Mouse (Mus musculus) gonadal fat pad, adult 2 months (tissue): ENCODE results near the gene Slc9a3r2. TPM values are rescaled to one million over a fixed set of nuclear protein-coding genes. Genes with fewer than 3 reads are reported as not detected.

ENCODE experiments used
- DNase-seq: peaks from one replicate; pipeline ENCODE4 v3.0.0-alpha.2; 2012; ENCODE audit warnings: low read depth
- polyA plus RNA-seq: library from polyadenylated mRNA; depleted of rRNA; stranded (reverse); fragments of >200 nt; gene quantifications from 2 replicates; pipeline ENCODE4 v1.2.3, GENCODE M21; 2012; rRNA removed

Slc9a3r2 gene
- polyA plus RNA-seq, 1 experiment, result 83.0 TPM

- no peak for DNase-seq
Observed at GRCm38 (mm10) chr17:24593992-24594890, 55.9 kb downstream of the Slc9a3r2 start.

DNA sequence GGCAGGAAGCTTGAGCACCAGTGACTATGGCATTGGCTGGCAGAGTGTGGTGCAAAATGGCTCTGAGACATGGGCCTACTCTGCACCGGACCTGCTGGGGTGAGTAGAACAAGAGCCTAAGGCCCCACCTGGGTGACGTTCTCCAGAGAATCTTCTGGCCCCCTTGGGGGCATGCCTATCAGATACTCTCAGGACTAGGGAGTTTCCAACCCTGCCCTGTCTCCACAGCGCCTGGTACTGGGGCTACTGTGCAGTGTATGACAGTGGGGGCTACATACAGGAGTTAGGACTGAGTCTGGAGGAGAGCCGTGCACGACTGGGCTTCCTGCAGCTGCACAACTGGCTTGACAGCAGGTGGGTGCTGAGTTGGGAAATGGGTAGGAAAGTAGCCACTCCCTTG is 56.9 kb downstream of the Slc9a3r2 start:
- no peak for DNase-seq

DNA sequence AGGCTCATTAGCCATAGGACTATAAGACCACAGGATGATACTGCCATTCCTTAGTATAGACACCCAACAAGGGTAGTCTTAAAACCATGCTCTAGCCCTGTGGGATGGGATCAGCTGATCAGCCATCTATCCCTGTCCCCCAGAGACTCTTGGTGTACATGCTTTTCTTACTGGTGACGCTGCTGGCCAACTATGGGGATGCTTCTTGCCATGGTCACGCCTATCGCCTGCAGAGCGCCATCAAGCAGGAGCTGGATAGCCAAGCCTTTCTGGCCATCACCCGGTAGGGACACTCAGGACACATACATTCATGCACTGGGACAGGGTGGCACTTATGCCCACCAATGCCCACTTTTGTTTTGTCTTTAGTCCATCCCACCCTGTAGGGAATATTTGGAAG is 58.4 kb downstream of the Slc9a3r2 start:
- DNase-seq, result no peak

GRCm38 (mm10) chr17:24590943-24591342 is 59.2 kb downstream of the Slc9a3r2 start:
- no peak for DNase-seq

Other genes with a start within 250 kb of the Slc9a3r2 start
- 96.6 and 102 TPM in 2 replicates for gene Rnps1, start 235.8 kb downstream of the Slc9a3r2 start, polyA plus RNA-seq
- 119 and 137 TPM in 2 replicates for gene Eci1, start 223.7 kb downstream of the Slc9a3r2 start, polyA plus RNA-seq
- 82.9 and 106 TPM in 2 replicates for gene Dnase1l2, start 207.2 kb downstream of the Slc9a3r2 start, polyA plus RNA-seq
- 89.7 and 102 TPM in 2 replicates for gene E4f1, start 180.0 kb downstream of the Slc9a3r2 start, polyA plus RNA-seq
- gene Pgp, start 179.9 kb downstream of the Slc9a3r2 start, polyA plus RNA-seq, result 100 and 123 TPM in 2 replicates
- gene Bricd5, start 176.4 kb downstream of the Slc9a3r2 start, polyA plus RNA-seq, result 4.7 and 5.4 TPM in 2 replicates
- gene Mlst8, start 171.2 kb downstream of the Slc9a3r2 start, polyA plus RNA-seq, result 41.4 and 44.0 TPM in 2 replicates
- gene Caskin1, start 161.7 kb downstream of the Slc9a3r2 start, polyA plus RNA-seq, result 1.7 and 2.1 TPM in 2 replicates
- 169 and 195 TPM in 2 replicates for gene Traf7, start 122.4 kb downstream of the Slc9a3r2 start, polyA plus RNA-seq
- 48.5 and 59.7 TPM in 2 replicates for gene Rab26, start 116.1 kb downstream of the Slc9a3r2 start, polyA plus RNA-seq
- gene Pkd1, start 100.5 kb downstream of the Slc9a3r2 start, polyA plus RNA-seq, result 70.0 and 75.7 TPM in 2 replicates
- gene Tsc2, start 17.7 kb downstream of the Slc9a3r2 start, polyA plus RNA-seq, result 133 and 141 TPM in 2 replicates
- gene Nthl1, start 17.6 kb downstream of the Slc9a3r2 start, polyA plus RNA-seq, result 15.2 and 16.4 TPM in 2 replicates
- gene Npw, start 8.1 kb upstream of the Slc9a3r2 start, polyA plus RNA-seq, result not detected in 2 replicates
- gene Zfp598, start 19.4 kb upstream of the Slc9a3r2 start, polyA plus RNA-seq, result 51.3 and 56.6 TPM in 2 replicates
- gene Syngr3, start 39.6 kb upstream of the Slc9a3r2 start, polyA plus RNA-seq, result 0.18 and 0.23 TPM in 2 replicates
- 25.6 and 27.6 TPM in 2 replicates for gene Gfer, start 45.8 kb upstream of the Slc9a3r2 start, polyA plus RNA-seq
- gene Noxo1, start 45.9 kb upstream of the Slc9a3r2 start, polyA plus RNA-seq, result 6.2 and 7.1 TPM in 2 replicates
- 44.4 and 61.9 TPM in 2 replicates for gene Tbl3, start 57.3 kb upstream of the Slc9a3r2 start, polyA plus RNA-seq
- 2.3 and 3.4 TPM in 2 replicates for gene Rnf151, start 67.7 kb upstream of the Slc9a3r2 start, polyA plus RNA-seq
- gene Rps2, start 67.8 kb upstream of the Slc9a3r2 start, polyA plus RNA-seq, result 2,300 and 2,553 TPM in 2 replicates
- 370 and 426 TPM in 2 replicates for gene Ndufb10, start 74.2 kb upstream of the Slc9a3r2 start, polyA plus RNA-seq
- 31.1 and 36.7 TPM in 2 replicates for gene Rpl3l, start 77.5 kb upstream of the Slc9a3r2 start, polyA plus RNA-seq
- 112 and 152 TPM in 2 replicates for gene Msrb1, start 86.3 kb upstream of the Slc9a3r2 start, polyA plus RNA-seq
- gene Hs3st6, start 102.7 kb upstream of the Slc9a3r2 start, polyA plus RNA-seq, result 26.1 and 35.8 TPM in 2 replicates
- gene Meiob, start 154.0 kb upstream of the Slc9a3r2 start, polyA plus RNA-seq, result 0.06 and 0.16 TPM in 2 replicates
- 134 and 172 TPM in 2 replicates for gene Hagh, start 189.8 kb upstream of the Slc9a3r2 start, polyA plus RNA-seq
- 12.6 and 13.1 TPM in 2 replicates for gene Fahd1, start 200.0 kb upstream of the Slc9a3r2 start, polyA plus RNA-seq
- gene Igfals, start 215.7 kb upstream of the Slc9a3r2 start, polyA plus RNA-seq, result 18.9 and 70.3 TPM in 2 replicates
- 31.3 and 31.7 TPM in 2 replicates for gene Nubp2, start 236.0 kb upstream of the Slc9a3r2 start, polyA plus RNA-seq
- gene Spsb3, start 236.3 kb upstream of the Slc9a3r2 start, polyA plus RNA-seq, result 67.0 and 77.8 TPM in 2 replicates
- 70.6 and 72.3 TPM in 2 replicates for gene Eme2, start 244.8 kb upstream of the Slc9a3r2 start, polyA plus RNA-seq
- 142 and 181 TPM in 2 replicates for gene Mrps34, start 244.8 kb upstream of the Slc9a3r2 start, polyA plus RNA-seq
- gene Nme3, start 246.2 kb upstream of the Slc9a3r2 start, polyA plus RNA-seq, result 76.6 and 85.3 TPM in 2 replicates